Mouse (Mus musculus) urinary bladder, postnatal 0 days (tissue): ENCODE results near the gene Tvp23b. TPM values are rescaled to one million over a fixed set of nuclear protein-coding genes. Genes with fewer than 3 reads are reported as not detected.

Experiments used
- polyA plus RNA-seq: library from polyadenylated mRNA; unstranded; fragments of >200 nt; fragmentation: Nextera tagmentation; extraction: Ambion mirVana; gene quantifications from 2 replicates; pipeline ENCODE4 v1.2.1, GENCODE M21; 2015

Tvp23b gene
- 53.7 and 56.3 TPM in 2 replicates for polyA plus RNA-seq

DNA sequence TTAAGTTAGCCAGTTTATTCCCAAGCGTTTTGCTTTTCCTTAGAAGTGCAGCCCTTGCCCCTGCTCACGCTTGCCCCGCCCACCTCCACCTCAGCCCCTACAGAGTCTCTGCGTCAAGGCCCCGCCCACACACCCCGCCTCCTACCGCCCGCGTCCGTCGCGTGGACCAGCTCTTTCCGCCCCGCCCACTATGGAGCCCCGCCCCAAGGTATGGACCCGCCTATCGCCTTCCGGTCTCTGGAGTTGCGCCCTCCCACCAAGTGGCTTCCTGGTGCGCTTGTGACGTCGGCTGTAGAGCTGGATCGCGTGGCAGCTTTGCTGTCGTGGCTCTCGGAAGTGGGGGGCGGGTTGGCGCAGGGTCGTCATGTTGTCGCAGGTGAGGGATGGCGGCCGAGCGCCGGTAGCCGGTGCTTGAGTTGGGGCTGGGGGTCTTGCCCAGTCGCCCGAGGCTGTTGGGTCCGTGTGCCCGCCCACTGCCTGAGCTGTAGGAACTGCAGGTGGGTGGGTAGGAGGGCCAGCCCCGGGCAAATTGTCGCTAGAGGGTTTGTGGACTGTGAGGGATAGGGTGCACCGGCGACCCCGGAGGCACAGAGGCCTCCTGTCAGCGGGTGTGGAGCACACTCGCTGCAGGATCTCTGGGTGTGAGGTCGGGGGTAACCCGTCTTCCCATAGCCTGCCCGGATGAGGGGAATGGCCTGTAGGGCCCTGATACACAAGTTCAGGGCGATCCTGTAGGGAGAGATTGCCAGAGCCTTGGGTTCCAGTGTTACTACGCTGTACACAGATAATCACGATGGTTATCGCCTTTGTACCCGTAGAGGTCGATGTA is at the start of gene Tvp23b:
Tvp23b (plus strand) TSS at position 236 of the 829 bp plus-strand sequence.

DNA sequence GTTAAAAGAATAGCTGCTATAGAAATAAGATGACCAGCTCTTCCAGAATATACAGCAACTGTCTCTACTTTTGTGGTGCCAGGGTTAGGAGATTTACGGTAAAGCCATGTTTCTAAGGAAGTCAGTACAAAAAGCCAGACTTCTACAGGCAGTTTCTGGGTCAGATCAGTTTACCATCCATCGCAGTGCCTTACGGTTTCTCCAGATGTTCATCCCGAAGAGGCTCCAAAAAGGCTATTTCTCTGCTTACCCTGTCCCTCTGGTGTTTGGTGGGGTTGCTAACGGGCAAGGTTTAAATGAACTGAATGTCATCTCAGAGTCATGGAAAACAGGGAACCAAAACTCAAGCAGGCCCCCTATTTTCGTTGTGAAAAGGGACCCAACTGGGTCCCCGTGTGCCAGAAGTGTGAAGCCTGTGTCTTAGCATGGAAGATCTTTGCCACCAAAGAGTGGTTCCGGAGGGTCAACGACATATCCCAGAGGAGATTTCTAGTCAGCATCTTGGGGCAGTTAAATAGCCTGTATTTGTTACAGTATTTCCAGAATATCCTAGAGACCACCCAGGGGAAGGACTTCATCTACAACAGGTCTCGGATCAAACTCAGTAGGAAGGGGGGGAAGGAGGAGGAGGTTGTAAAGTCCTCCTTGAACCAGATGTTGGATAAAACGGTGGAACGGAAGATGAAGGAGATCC is 32.1 kb upstream of the Tvp23b start, which contains the start of gene Fbxw10:
Fbxw10 (plus strand) TSS at position 109 of the 694 bp plus-strand sequence.

DNA sequence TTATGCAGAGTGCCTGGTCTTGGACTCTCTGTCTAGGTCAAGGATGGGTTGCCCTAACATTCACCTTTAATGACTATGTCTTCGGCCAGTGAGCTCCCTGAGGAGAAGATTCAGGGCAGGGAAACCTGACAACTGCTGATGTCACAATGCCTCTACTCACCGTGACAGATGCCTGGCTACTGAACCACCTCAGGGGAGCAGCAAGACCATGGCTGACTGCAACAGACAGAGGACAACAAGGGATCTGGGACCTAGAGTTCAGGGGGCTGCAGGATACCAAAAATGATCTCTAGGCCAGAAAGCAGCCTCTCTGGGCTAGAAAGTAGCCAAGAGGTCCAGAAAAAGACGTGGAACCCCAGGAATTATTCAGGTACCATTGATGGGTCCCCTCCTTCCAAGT is 71.8 kb downstream of the Tvp23b start, which contains the start of gene Cdrt4:
Cdrt4 (plus strand) TSS at position 182 of the 400 bp plus-strand sequence.

Other genes with a start within 250 kb of the Tvp23b start
- gene Lrrc75a, start 230.9 kb upstream of the Tvp23b start, polyA plus RNA-seq, result 11.7 and 12.9 TPM in 2 replicates
- 43.9 and 47.7 TPM in 2 replicates for gene Mmgt2, start 230.8 kb upstream of the Tvp23b start, polyA plus RNA-seq
- gene Zfp287, start 147.6 kb upstream of the Tvp23b start, polyA plus RNA-seq, result 3.5 and 3.9 TPM in 2 replicates
- gene Gm10428, start 126.4 kb upstream of the Tvp23b start, polyA plus RNA-seq, result not detected in 2 replicates
- 4.0 and 4.8 TPM in 2 replicates for gene Zfp286, start 90.0 kb upstream of the Tvp23b start, polyA plus RNA-seq
- 22.9 and 29.0 TPM in 2 replicates for gene Trim16, start 59.2 kb upstream of the Tvp23b start, polyA plus RNA-seq
- gene Fbxw10, start 32.4 kb upstream of the Tvp23b start, polyA plus RNA-seq, result 0.20 and 0.53 TPM in 2 replicates
- not detected in 2 replicates for gene Cdrt4, start 71.7 kb downstream of the Tvp23b start, polyA plus RNA-seq
- gene Tekt3, start 182.2 kb downstream of the Tvp23b start, polyA plus RNA-seq, result not detected in 2 replicates
- gene Pmp22, start 249.5 kb downstream of the Tvp23b start, polyA plus RNA-seq, result 255 and 372 TPM in 2 replicates